In genomic region chr17:27820568-27821406, GRCm38 (mm10) we compare ENCODE assay signal across 8 mouse cellular contexts. TPM values are rescaled to one million over a fixed set of nuclear protein-coding genes. Genes with fewer than 3 reads are reported as not detected.
DNase-seq lines count a peak whose midpoint lies in the region; ATAC-seq and TF ChIP-seq lines count a peak whose summit lies in the region.

D17Wsu92e (minus strand) TSS chr17:27820648.

- ATAC-seq in embryonic facial prominence, embryonic 14.5 days (ENCODE audit: low read depth): peak; percentile 97
- ATAC-seq in limb, embryonic 13.5 days (ENCODE audit: low FRiP score, low read depth): peak; percentile 95
- ATAC-seq in midbrain, embryonic 16.5 days: peak; percentile 96

- intact Hi-C loops in heart, adult 2 months (cut with DNase I): loop anchor here (1.0 kb wide), 1 partner anchor 19 kb away; no protein-coding TSS in a partner anchor

- H3K9me3 ChIP-seq in embryonic facial prominence, embryonic 14.5 days (ENCODE audit: control insufficient read depth, low read length): no peaks in the 10 kb centered on the region
- no peaks in the 10 kb centered on the region for H3K9me3 ChIP-seq in limb, embryonic 13.5 days
- H3K9me3 ChIP-seq in midbrain, embryonic 16.5 days (replicated peaks; ENCODE audit: control insufficient read depth, low read length, poor library complexity, severe bottlenecking): no peaks in the 10 kb centered on the region

- peak within 1 kb of the TSS; percentile 95 for H3K9ac ChIP-seq in embryonic facial prominence, embryonic 14.5 days (ENCODE audit: low read depth, low read length)
- H3K9ac ChIP-seq in heart, adult 2 months (ENCODE audit: low read depth, low read length): peak within 1 kb of the TSS; percentile 90
- H3K9ac ChIP-seq in limb, embryonic 13.5 days: peak within 1 kb of the TSS; percentile 99
- H3K9ac ChIP-seq in midbrain, embryonic 16.5 days (ENCODE audit: low read depth, low read length): peak within 1 kb of the TSS; percentile 95

- TF ChIP-seq CTCF in heart, adult 2 months (IDR thresholded peaks at IDR 0.05): no peak

- H3K4me2 ChIP-seq in embryonic facial prominence, embryonic 14.5 days (ENCODE audit: low read depth, low read length): peak within 1 kb of the TSS; percentile 68
- peak within 1 kb of the TSS; percentile 93 for H3K4me2 ChIP-seq in limb, embryonic 13.5 days (replicated peaks)
- H3K4me2 ChIP-seq in midbrain, embryonic 16.5 days (ENCODE audit: low read length): peak within 1 kb of the TSS; percentile 96

- H3K79me2 ChIP-seq in heart, adult 2 months (replicated peaks; ENCODE audit: control insufficient read depth, insufficient read depth, low read length): peaks cover 4% of the 10 kb centered on the region

- no peaks in the 10 kb centered on the region for H3K27me3 ChIP-seq in embryonic facial prominence, embryonic 14.5 days (replicated peaks; ENCODE audit: control insufficient read depth, insufficient read depth, low read length)
- no peaks in the 10 kb centered on the region for H3K27me3 ChIP-seq in heart, adult 2 months (ENCODE audit: control insufficient read depth, insufficient read depth, low read length)
- no peaks in the 10 kb centered on the region for H3K27me3 ChIP-seq in limb, embryonic 13.5 days
- H3K27me3 ChIP-seq in midbrain, embryonic 16.5 days (ENCODE audit: control insufficient read depth, insufficient read depth, low read depth, low read length): no peaks in the 10 kb centered on the region

- H3K4me1 ChIP-seq in embryonic facial prominence, embryonic 14.5 days (ENCODE audit: control insufficient read depth, insufficient read depth, low read length): peaks cover 12% of the 10 kb centered on the region
- H3K4me1 ChIP-seq in heart, adult 2 months (ENCODE audit: control insufficient read depth, insufficient read depth, low read length): peaks cover 11% of the 10 kb centered on the region
- H3K4me1 ChIP-seq in limb, embryonic 13.5 days: peaks cover 25% of the 10 kb centered on the region
- H3K4me1 ChIP-seq in midbrain, embryonic 16.5 days (ENCODE audit: control insufficient read depth, insufficient read depth, low read length): peaks cover 27% of the 10 kb centered on the region

- no peaks in the 10 kb centered on the region for H3K36me3 ChIP-seq in embryonic facial prominence, embryonic 14.5 days (ENCODE audit: control insufficient read depth, insufficient read depth, low read length)
- H3K36me3 ChIP-seq in heart, adult 2 months (ENCODE audit: control insufficient read depth, insufficient read depth, low read length): no peaks in the 10 kb centered on the region; the same call in 1 of the 2 replicates
- no peaks in the 10 kb centered on the region for H3K36me3 ChIP-seq in limb, embryonic 13.5 days
- H3K36me3 ChIP-seq in midbrain, embryonic 16.5 days (ENCODE audit: control insufficient read depth, insufficient read depth, low read length): no peaks in the 10 kb centered on the region

- peak within 1 kb of the TSS; percentile 97 for H3K4me3 ChIP-seq in embryonic facial prominence, embryonic 14.5 days (ENCODE audit: low read depth, low read length)
- peak within 1 kb of the TSS; percentile 81 for H3K4me3 ChIP-seq in heart, adult 2 months
- peak within 1 kb of the TSS; percentile 99 for H3K4me3 ChIP-seq in limb, embryonic 13.5 days
- peak within 1 kb of the TSS; percentile 100 for H3K4me3 ChIP-seq in midbrain, embryonic 16.5 days (ENCODE audit: low read depth, low read length)

- TF ChIP-seq EP300 in heart, adult 2 months (IDR thresholded peaks at IDR 0.05; ENCODE audit: insufficient read depth, low read depth, low read length): peak; percentile 94

- 4% methylated on average over 19 of the region's 56 CpGs for WGBS in embryonic facial prominence, embryonic 14.5 days
- 2% methylated on average over 46 of the region's 56 CpGs for WGBS in heart, adult 2 months
- WGBS in limb, embryonic 13.5 days: 3% methylated on average over 29 of the region's 56 CpGs
- WGBS in midbrain, embryonic 16.5 days: 2% methylated on average over 36 of the region's 56 CpGs

- TF ChIP-seq POLR2A in heart, adult 2 months (IDR thresholded peaks at IDR 0.05; ENCODE audit: insufficient read depth, low read depth, low read length): peak; percentile 98

- DNase-seq in 3T3-L1 (ENCODE audit: low read depth, low spot score): peak; percentile 97
- peak; percentile 98 to 99 for DNase-seq in adrenal gland, postnatal 4 days (ENCODE audit: low spot score in 2 of 2)
- peak; percentile 98 for DNase-seq in embryonic facial prominence, embryonic 14.5 days (ENCODE audit: low spot score)
- peak; percentile 98 to 99 for DNase-seq in heart, adult 2 months
- peak; percentile 97 to 98 for DNase-seq in kidney, adult 8-10 months
- peak; percentile 99 for DNase-seq in spleen, postnatal 10 days (ENCODE audit: low spot score in 2 of 2)

- peak within 1 kb of the TSS; percentile 87 for H3K27ac ChIP-seq in embryonic facial prominence, embryonic 14.5 days (replicated peaks; ENCODE audit: low read depth, low read length)
- H3K27ac ChIP-seq in heart, adult 2 months: peak within 1 kb of the TSS; percentile 97
- peak within 1 kb of the TSS; percentile 85 for H3K27ac ChIP-seq in limb, embryonic 13.5 days
- H3K27ac ChIP-seq in midbrain, embryonic 16.5 days (ENCODE audit: low read length): peak within 1 kb of the TSS; percentile 89

RNA-seq across cellular contexts. Expression of gene D17Wsu92e, which starts in this region (rescaled TPM):
- total RNA-seq in adrenal gland, postnatal 4 days (2021): 100 to 1,000 TPM; 127 to 130 TPM
- 18.8 and 19.0 TPM in 2 replicates for polyA plus RNA-seq in embryonic facial prominence, embryonic 14.5 days (2014; fragmentation: Nextera tagmentation; extraction: Ambion mirVana)
- total RNA-seq in heart, adult 2 months (2021): 100 to 1,000 TPM; 136 to 151 TPM
- polyA plus RNA-seq in heart, adult 2 months (2012; rRNA removed): 112 and 163 TPM in 2 replicates
- polyA plus RNA-seq in limb, embryonic 13.5 days (2015; fragmentation: Nextera tagmentation; extraction: Ambion mirVana): 18.1 and 18.2 TPM in 2 replicates
- polyA plus RNA-seq in midbrain, embryonic 16.5 days (2015; fragmentation: Nextera tagmentation; extraction: Ambion mirVana): 8.5 and 9.4 TPM in 2 replicates

Comparison
In these comparisons a context has a peak if more than half of its experiments do, and no peak if none do; other contexts are left out.
1. Peak in every context shown above with its lines: DNase-seq, ATAC-seq, H3K4me3 ChIP-seq and H3K27ac ChIP-seq.